Mouse (Mus musculus) lung, adult 2 months (tissue): ENCODE results near the gene Il13ra1.

ENCODE experiments used
- CTCF ChIP-seq: fragments of 200-500 bp; IDR thresholded peaks from 2 replicates; pipeline ENCODE4 v1.5.1; 2011; ENCODE audit warnings: mild to moderate bottlenecking, low read length, control low read depth; ENCODE audit not compliant: insufficient read depth
- POLR2A ChIP-seq: fragments of 200-500 bp; IDR thresholded peaks from 2 replicates; pipeline ENCODE4 v1.6.1; 2011; ENCODE audit warnings: low read depth, mild to moderate bottlenecking, control low read depth, low read length, borderline replicate concordance; ENCODE audit errors: extremely low read depth

DNA sequence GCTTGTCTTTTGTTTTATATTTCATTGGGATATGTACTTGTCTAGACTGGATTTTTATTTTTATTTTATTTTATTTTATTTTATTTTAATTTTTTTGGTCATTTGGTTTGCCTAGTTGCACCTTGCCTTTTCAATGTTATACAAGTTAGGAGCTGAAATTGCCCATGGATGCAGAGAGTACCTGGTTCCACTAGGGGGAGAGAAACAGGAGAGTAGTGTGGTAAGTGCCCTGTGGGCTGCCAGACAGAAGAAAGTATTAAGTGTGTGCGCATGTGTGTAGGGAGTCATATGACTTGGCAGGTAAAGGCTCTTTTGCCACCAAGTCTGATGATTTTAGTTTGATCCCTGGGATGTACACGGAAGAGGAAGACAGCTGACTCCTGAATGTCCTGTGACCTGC lies 97.6 kb downstream of the Il13ra1 start:
- no peak for TF ChIP-seq POLR2A
- TF ChIP-seq CTCF, result no peak
